Mouse (Mus musculus) heart, adult 18-20 months (tissue): ENCODE measurements around the gene Chrnb1. TPM values are rescaled to one million over a fixed set of nuclear protein-coding genes. Genes with fewer than 3 reads are reported as not detected.

Experiments used
- DNase-seq, 2 experiments: peaks; one replicate each; pipeline ENCODE4 v3.0.0; 2021 to 2022; ENCODE audit warnings: mixed read lengths in 1 of 2
- total RNA-seq, 2 experiments: library from RNA; stranded (reverse); gene quantifications; 2 replicates each; pipeline ENCODE4 v1.2.3; 2021

The Chrnb1 gene
- total RNA-seq, 2 experiments from 2014 or later = 2.0 to 4.6 TPM

GRCm38 (mm10) chr11:69774961-69775360 is 20.8 kb downstream of the Chrnb1 start:
- no peak for DNase-seq

- DNase-seq = no peak
These were observed 28.2 kb downstream of the Chrnb1 start for GRCm38 (mm10) chr11:69767625-69767909.

DNA sequence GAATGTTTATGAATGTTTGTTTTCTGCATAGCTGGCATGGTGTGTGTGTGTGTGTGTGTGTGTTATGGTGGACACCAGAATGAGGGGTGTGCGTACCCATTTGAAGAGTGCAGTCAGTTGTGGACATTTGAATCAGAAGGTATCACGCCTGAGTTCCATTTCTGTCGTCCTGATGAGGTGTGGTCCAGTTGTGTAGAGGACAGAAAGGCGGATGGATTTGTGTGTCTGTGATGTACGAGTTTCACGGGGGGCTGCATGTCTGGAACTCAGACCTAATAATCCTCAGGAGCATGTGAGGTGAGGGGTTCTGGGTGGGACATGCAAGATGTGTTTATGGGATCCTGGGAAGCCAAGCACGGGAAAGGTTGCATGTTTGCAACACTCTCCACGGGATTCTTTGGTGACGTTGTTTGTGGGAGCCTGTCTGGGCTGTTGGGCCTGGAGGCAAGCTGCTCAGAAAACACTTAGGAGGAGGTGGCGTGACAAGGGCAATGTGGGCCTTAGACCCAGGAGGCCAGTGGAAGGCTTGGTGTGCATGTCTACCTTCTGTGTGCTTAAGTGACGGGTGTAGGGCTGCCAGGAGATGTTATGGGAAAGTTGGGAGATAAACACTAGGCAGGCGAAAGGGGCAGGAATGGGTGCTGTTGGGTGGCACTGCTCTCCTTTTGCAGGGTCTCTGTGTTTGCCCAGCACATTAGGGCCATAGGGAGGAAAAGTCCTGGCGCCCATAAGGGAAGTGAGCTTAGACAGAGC is 28.7 kb downstream of the Chrnb1 start:
- peak in 1 of 2 experiments; percentile 53 for DNase-seq

GRCm38 (mm10) chr11:69766126-69766609 is 29.6 kb downstream of the Chrnb1 start:
- DNase-seq = peak; percentile 81 to 83

DNA sequence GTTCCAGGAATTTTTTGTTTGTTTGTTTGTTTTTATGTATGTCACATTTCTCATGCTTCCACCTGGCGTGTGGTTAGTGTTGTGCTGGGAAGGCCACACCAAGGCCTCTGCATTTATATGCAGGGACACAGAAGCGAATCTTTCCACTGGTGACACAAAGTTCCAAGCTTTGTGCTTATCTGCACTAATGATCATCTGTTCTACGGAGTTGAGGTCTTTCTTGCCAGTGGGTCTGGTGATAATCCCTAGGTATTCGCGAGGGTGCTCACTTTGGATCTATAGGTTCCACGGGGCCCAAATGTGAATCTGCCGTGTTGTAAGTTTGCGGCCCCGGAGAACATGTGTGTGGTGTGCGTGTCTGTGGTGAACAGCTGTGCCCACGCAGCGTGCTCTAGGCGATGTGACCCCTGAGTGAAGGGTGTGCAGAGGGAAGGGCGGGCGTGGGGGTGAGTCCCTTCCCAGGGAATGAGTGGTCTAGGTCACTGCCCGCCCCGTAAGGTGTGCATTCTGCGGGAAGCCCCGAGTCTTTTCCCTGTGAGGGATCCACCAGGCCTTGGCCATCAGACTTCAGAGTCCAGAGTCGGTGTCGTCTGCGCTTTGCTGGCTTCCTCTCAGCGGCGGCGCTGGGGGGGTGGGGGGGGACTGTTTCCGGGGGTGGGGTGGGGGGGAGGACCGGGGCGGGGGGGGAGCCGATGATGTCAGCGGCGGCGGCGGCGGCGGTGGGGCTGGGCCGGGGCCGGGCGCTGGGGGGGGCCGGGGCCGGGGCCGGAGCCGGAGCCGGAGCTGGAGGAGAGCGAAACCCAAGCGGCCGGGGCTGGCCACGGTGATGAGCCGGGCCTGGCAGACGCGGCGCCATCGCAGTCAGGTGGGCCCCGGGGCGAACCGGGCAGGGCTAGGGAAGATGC is 30.3 kb downstream of the Chrnb1 start, which contains the start of gene Zbtb4:
Zbtb4 (plus strand) TSS at position 692 of the 905 bp plus-strand sequence.
- peak; percentile 53 to 76 for DNase-seq

DNA sequence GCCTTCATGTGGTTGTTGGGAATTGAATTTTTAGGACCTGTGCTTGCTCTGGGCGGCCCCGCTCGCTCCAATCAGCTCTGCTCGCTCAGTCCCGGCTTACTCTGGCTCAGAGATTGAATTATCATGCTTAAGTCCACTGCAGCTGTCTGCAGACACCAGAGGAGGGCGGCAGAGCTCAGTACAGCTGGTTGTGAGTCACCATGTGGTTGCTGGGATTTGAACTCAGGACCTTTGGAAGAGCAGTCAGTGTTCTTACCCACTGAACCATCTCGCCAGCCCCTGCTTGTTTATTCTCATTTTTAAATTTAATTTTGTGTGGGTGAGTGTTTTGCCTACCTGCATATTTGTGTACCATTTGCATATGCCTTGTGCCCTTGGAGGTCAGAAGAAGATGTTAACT is 32.2 kb downstream of the Chrnb1 start:
- no peak for DNase-seq

DNA sequence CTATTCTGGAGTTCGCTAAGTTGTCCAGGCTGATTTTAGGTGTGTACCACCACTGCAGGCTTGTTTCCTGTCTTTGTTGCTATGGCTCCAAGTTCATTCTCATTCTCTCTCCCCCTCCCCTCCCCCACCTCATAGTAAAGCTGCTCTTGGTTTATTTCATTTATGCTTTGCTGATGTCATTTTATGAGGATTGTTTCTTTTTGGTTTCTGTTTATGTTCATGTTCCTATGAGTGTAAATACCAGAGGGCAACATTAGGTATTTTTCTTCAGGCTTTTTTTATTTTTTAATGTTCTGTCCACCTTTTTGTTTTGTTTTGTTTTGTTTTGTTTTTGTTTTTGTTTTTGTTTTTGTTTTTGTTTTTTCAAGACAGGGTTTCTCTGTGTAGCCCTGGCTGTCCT is 33.9 kb downstream of the Chrnb1 start, which contains the start of gene Slc35g3:
Slc35g3 (minus strand) TSS at position 101 of the 400 bp plus-strand sequence.
- no peak for DNase-seq

DNA sequence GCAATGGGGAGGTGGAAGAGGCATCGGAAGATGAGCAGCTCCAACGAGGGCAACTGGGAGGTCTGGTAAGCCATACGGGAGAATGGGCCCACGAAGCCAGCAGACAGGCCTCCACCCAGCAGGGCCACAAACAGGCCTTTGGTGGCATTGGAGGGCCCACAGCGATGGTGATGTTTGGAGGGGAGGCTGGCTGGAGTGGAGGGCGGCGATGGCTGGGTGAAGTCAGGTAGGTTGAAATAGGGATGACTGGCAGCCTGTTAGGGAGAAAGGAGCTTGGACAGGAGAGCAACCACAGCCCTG is 34.9 kb downstream of the Chrnb1 start:
- no peak for DNase-seq

GRCm38 (mm10) chr11:69760160-69760900 is 35.4 kb downstream of the Chrnb1 start:
- DNase-seq = no peak

- DNase-seq = peak; percentile 92 to 96
These were observed 36.6 kb downstream of the Chrnb1 start for GRCm38 (mm10) chr11:69758971-69759721.

DNA sequence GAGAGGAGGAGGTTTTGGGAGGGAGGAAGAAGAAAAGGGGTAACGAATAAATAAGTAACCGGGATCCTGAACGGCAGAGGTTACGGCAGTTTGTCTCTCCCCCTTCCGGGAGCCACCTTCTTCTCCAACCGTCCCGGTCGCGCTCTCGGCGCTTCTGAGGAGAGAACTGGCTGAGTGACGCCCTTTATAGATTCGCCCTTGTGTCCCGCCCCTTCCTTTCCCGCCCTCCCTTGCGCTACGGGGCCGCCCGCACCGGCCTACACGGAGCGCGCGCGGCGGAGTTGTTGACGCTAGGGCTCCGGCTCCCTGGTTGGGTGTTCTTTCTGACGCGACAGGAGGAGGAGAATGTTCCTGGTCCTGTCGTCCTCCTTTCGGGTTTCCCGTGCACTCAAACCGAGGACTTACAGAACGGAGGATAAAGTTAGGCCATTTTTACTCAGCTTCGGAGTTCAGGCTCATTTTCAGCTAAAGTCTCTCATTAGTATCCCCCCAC is 37.2 kb downstream of the Chrnb1 start, which contains the start of gene Polr2a:
Polr2a (minus strand) TSS at position 160 of the 493 bp plus-strand sequence.
- peak; percentile 98 to 99 for DNase-seq

DNA sequence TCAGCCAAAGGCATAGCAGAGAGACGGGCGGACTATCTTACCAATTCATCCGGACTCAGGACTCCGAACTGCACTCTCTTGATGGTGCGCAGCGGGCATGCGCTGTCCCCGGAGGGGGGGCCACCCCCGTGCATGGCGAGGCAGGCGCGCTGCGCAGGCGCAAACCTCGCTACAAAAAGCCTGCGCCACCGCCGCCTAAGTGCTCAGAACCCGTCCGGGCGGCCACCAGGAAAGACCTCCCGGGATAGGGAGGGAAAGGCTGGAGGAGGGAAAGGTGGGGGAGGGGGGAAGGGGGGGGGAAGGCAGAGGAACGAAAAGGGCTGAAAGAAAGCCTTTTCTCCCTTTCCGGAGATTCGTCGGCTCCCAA is 37.7 kb downstream of the Chrnb1 start:
- DNase-seq = peak; percentile 98 to 99

DNA sequence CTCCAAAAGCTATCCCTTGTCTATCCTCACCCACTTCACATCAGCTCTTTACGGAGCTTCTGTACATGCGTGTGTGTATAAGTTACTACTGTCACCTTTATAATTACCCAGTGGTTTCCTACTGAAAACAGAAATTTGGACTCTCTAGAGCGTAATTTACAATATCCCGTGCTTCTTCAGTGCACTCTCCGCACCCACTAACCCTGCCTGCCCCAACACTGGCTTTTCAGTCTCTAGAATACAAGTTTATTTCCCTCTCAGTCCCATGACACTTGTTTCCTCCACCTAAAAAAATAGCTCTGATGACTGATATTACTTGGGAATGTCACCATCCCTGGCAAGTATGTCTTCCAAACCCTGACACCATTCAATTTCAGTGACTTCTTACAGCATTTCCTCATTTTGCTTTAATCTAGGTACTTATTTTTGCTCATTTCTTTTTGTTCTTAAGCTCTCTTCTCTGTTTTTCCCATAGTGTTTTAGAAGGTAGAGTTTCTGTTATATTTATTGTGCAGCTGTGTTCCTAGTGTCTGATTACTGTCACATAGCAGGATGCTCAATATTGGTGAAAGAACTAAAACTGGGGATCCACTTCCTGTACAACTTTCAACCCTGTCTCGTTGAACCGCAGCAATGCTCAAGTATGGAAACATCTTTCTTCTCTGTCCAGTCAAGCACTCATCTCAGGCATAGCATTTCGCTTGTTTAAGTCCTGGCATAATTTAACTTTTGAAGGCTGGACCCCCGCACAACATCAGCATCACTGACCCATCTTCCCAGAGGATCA is 38.2 kb downstream of the Chrnb1 start:
- no peak for DNase-seq

GRCm38 (mm10) chr11:69754701-69755100 is 41.0 kb downstream of the Chrnb1 start:
- peak; percentile 63 to 80 for DNase-seq

- DNase-seq = no peak
These were observed 41.5 kb downstream of the Chrnb1 start for GRCm38 (mm10) chr11:69754233-69754632.

GRCm38 (mm10) chr11:69752686-69753085 is 43.1 kb downstream of the Chrnb1 start:
- no peak for DNase-seq

- no peak for DNase-seq
These were observed 44.1 kb downstream of the Chrnb1 start for GRCm38 (mm10) chr11:69751635-69752034.
